Comparison of ENCODE assay signal across 35 mouse cellular contexts in genomic region chr11:43346489-43346888, GRCm38 (mm10).
"Had no signal": no experiment of that assay in that cellular context is flagged by ENCODE, and none has a peak within 500 bp of the region (broad histone marks: within the 10 kb centered on the region; RNA-seq: fewer than 3 reads in every experiment).

No protein-coding gene starts in this region.

- H3K4me3 ChIP-seq: heart, embryonic 10.5 days; heart, embryonic 13.5 days; heart, embryonic 15.5 days; hindbrain, embryonic 10.5 days; hindbrain, embryonic 12.5 days; hindbrain, embryonic 13.5 days; hindbrain, embryonic 15.5 days; intestine, embryonic 15.5 days; kidney, embryonic 15.5 days; layer of hippocampus, adult 2 months; left cerebral cortex, adult 2 months had no signal

- H3K27me3 ChIP-seq: heart, embryonic 13.5 days; heart, embryonic 15.5 days; hindbrain, embryonic 12.5 days; hindbrain, embryonic 13.5 days; hindbrain, embryonic 15.5 days; intestine, embryonic 15.5 days; kidney, embryonic 15.5 days had no signal

- H3K9me3 ChIP-seq: heart, embryonic 10.5 days; heart, embryonic 13.5 days; heart, embryonic 15.5 days; hindbrain, embryonic 10.5 days; hindbrain, embryonic 12.5 days; hindbrain, embryonic 13.5 days; hindbrain, embryonic 15.5 days; intestine, embryonic 15.5 days; kidney, embryonic 15.5 days had no signal

- ATAC-seq: hindbrain, embryonic 16.5 days; hindbrain, postnatal 0 days; inflammation-experienced regulatory T-cells, adult 6 months; intestine, embryonic 15.5 days; intestine, embryonic 16.5 days; intestine, postnatal 0 days had no signal

- H3K4me2 ChIP-seq: heart, embryonic 11.5 days; heart, embryonic 13.5 days; heart, embryonic 15.5 days; hindbrain, embryonic 12.5 days; hindbrain, embryonic 13.5 days; hindbrain, embryonic 14.5 days; hindbrain, embryonic 15.5 days; intestine, embryonic 15.5 days; kidney, embryonic 15.5 days had no signal

- H3K27ac ChIP-seq: heart, embryonic 10.5 days; heart, embryonic 13.5 days; heart, embryonic 15.5 days; hindbrain, embryonic 10.5 days; hindbrain, embryonic 12.5 days; hindbrain, embryonic 13.5 days; hindbrain, embryonic 14.5 days; hindbrain, embryonic 15.5 days; hindbrain, postnatal 0 days; intestine, embryonic 15.5 days; kidney, embryonic 15.5 days; kidney, postnatal 0 days; layer of hippocampus, adult 2 months; left cerebral cortex, adult 2 months had no signal

- H3K9ac ChIP-seq: heart, embryonic 13.5 days; heart, embryonic 15.5 days; hindbrain, embryonic 12.5 days; hindbrain, embryonic 13.5 days; hindbrain, embryonic 14.5 days; hindbrain, embryonic 15.5 days; intestine, embryonic 15.5 days; kidney, embryonic 15.5 days had no signal

- H3K36me3 ChIP-seq: heart, embryonic 10.5 days; heart, embryonic 13.5 days; heart, embryonic 15.5 days; hindbrain, embryonic 10.5 days; hindbrain, embryonic 12.5 days; hindbrain, embryonic 13.5 days; hindbrain, embryonic 15.5 days; intestine, embryonic 15.5 days; kidney, embryonic 15.5 days had no signal

- H3K4me1 ChIP-seq: kidney, embryonic 15.5 days had no signal

- DNase-seq: heart, postnatal 10 days; heart, postnatal 14 days; heart, postnatal 36 days; heart, postnatal 4 days; kidney, adult 11 months; kidney, adult 18-20 months; kidney, adult 2 months; kidney, adult 8-10 months; kidney, adult 9 months; kidney, postnatal 10 days; kidney, postnatal 14 days; kidney, postnatal 25 days; kidney, postnatal 36 days; kidney, postnatal 4 days; layer of hippocampus, adult 9-11 months; layer of hippocampus, postnatal 36 days had no signal
